ENCODE assay signal across 19 mouse cellular contexts in genomic region chr2:73530487-73530886, GRCm38 (mm10). TPM values are rescaled to one million over a fixed set of nuclear protein-coding genes. Genes with fewer than 3 reads are reported as not detected.
DNase-seq lines count a peak whose midpoint lies in the region; ATAC-seq lines count a peak whose summit lies in the region.
"Had no signal": no experiment of that assay in that cellular context is flagged by ENCODE, and none has a peak within 500 bp of the region (broad histone marks: within the 10 kb centered on the region; RNA-seq: fewer than 3 reads in every experiment).

No protein-coding gene starts in this region.

- H3K36me3 ChIP-seq in intestine, embryonic 14.5 days (ENCODE audit: control insufficient read depth, insufficient read depth, low read length): no peaks in the 10 kb centered on the region
- no peaks in the 10 kb centered on the region for H3K36me3 ChIP-seq in intestine, embryonic 15.5 days
- H3K36me3 ChIP-seq: hindbrain, embryonic 15.5 days; limb, embryonic 12.5 days; neural tube, embryonic 13.5 days had no signal

- no peak for ATAC-seq in intestine, embryonic 14.5 days (replicated peaks; ENCODE audit: low FRiP score, low TSS enrichment, low read depth)
- ATAC-seq in intestine, embryonic 15.5 days: no peak
- ATAC-seq in megakaryocyte progenitor cell, adult 5-6 weeks (replicated peaks; ENCODE audit: poor library complexity): peak; percentile 33; the same call in 1 of the 2 replicates

- no peaks in the 10 kb centered on the region for H3K27me3 ChIP-seq in intestine, embryonic 14.5 days (replicated peaks; ENCODE audit: control insufficient read depth, insufficient read depth, low read length)
- no peaks in the 10 kb centered on the region for H3K27me3 ChIP-seq in intestine, embryonic 15.5 days (replicated peaks)
- H3K27me3 ChIP-seq: hindbrain, embryonic 15.5 days; limb, embryonic 12.5 days; neural tube, embryonic 13.5 days had no signal

- DNase-seq in intestine, embryonic 14.5 days (ENCODE audit: low spot score): no peak
- peak; percentile 30 for DNase-seq in NIH3T3 (ENCODE audit: low read depth)
- peak; percentile 46 for DNase-seq in liver
- DNase-seq in urinary bladder, postnatal 36 days (ENCODE audit: low spot score in 2 of 2): no peak
- no peak for DNase-seq in spleen, adult 12 weeks (ENCODE audit: low spot score)
- DNase-seq: B cell, adult 2 months; cerebellum, adult 11-12 months; cerebellum, postnatal 25 days; gastrocnemius, postnatal 10 days; kidney, adult 2 months; kidney, postnatal 36 days; layer of hippocampus, adult 9-11 months; right cerebral cortex, postnatal 25 days; thymus, postnatal 4 days had no signal

- H3K9ac ChIP-seq in intestine, embryonic 14.5 days (ENCODE audit: low read length): no peak overlapping the region
- H3K9ac ChIP-seq in intestine, embryonic 15.5 days: no peak overlapping the region

- H3K27ac ChIP-seq in intestine, embryonic 14.5 days (ENCODE audit: low read depth): no peak overlapping the region
- no peak overlapping the region for H3K27ac ChIP-seq in intestine, embryonic 15.5 days
- H3K27ac ChIP-seq: hindbrain, embryonic 15.5 days; neural tube, embryonic 13.5 days had no signal

- WGBS in intestine, embryonic 14.5 days: 78% methylated on average over 5 of the region's 5 CpGs
- WGBS in intestine, embryonic 15.5 days: 73% methylated on average over 5 of the region's 5 CpGs

- no peaks in the 10 kb centered on the region for H3K9me3 ChIP-seq in intestine, embryonic 14.5 days (ENCODE audit: control insufficient read depth, low read length)
- H3K9me3 ChIP-seq in intestine, embryonic 15.5 days: no peaks in the 10 kb centered on the region
- H3K9me3 ChIP-seq: hindbrain, embryonic 15.5 days; limb, embryonic 12.5 days; neural tube, embryonic 13.5 days had no signal

- H3K4me2 ChIP-seq in intestine, embryonic 14.5 days (ENCODE audit: low read length): peak overlapping the region; percentile 80; the same call in 1 of the 2 replicates
- no peak overlapping the region; the same call in 1 of the 2 replicates for H3K4me2 ChIP-seq in intestine, embryonic 15.5 days (replicated peaks)

- no peak overlapping the region for H3K4me3 ChIP-seq in intestine, embryonic 14.5 days (ENCODE audit: low read depth, low read length)
- H3K4me3 ChIP-seq in intestine, embryonic 15.5 days (replicated peaks): no peak overlapping the region

- H3K4me1 ChIP-seq in intestine, embryonic 14.5 days (replicated peaks; ENCODE audit: control insufficient read depth, insufficient read depth, low read length): peaks cover 25% of the 10 kb centered on the region
- H3K4me1 ChIP-seq in intestine, embryonic 15.5 days (replicated peaks): peaks cover 10% of the 10 kb centered on the region

RNA-seq across cellular contexts. Expression of gene Wipf1, which starts 1.0 kb away (rescaled TPM):
- polyA plus RNA-seq in intestine, embryonic 14.5 days (2014; fragmentation: Nextera tagmentation; extraction: Ambion mirVana): 13.6 and 14.4 TPM in 2 replicates
- polyA plus RNA-seq in intestine, embryonic 15.5 days (2015; fragmentation: Nextera tagmentation; extraction: Ambion mirVana): 9.5 and 10.1 TPM in 2 replicates
- total RNA-seq in megakaryocyte progenitor cell, adult 5-6 weeks (2015): 33.6 and 39.1 TPM in 2 replicates
- 12.7 and 13.7 TPM in 2 replicates for total RNA-seq in megakaryocyte progenitor cell, adult 5-6 weeks (2017)

RNA-seq across cellular contexts. Expression of gene Chrna1, which starts 49.7 kb away (rescaled TPM):
- polyA plus RNA-seq in intestine, embryonic 14.5 days (2014; fragmentation: Nextera tagmentation; extraction: Ambion mirVana): 0.08 and 0.20 TPM in 2 replicates
- polyA plus RNA-seq in intestine, embryonic 15.5 days (2015; fragmentation: Nextera tagmentation; extraction: Ambion mirVana): 0.18 and 0.25 TPM in 2 replicates
- 0.02 TPM in 1 of 2 replicates, not detected in the other for total RNA-seq in megakaryocyte progenitor cell, adult 5-6 weeks (2015)
- total RNA-seq in megakaryocyte progenitor cell, adult 5-6 weeks (2017): not detected in 2 replicates
- polyA plus RNA-seq: kidney, adult 2 months had no signal

Comparison
In these comparisons a context has a peak if more than half of its experiments do, and no peak if none do; other contexts are left out.
1. DNase-seq: peak in NIH3T3 (single experiment) and liver (single experiment); none in intestine, embryonic 14.5 days (single experiment), urinary bladder, postnatal 36 days (0 of 2) and spleen, adult 12 weeks (single experiment).